In genomic region chr17:28308297-28309195, GRCm38 (mm10) we compare ENCODE assay signal across 8 mouse cellular contexts. TPM values are rescaled to one million over a fixed set of nuclear protein-coding genes. Genes with fewer than 3 reads are reported as not detected.
A peak's percentile ranks its signal among the peaks of the same experiment; 100 is the strongest.
DNase-seq lines count a peak whose midpoint lies in the region; ATAC-seq and TF ChIP-seq lines count a peak whose summit lies in the region.

No protein-coding gene starts in this region.

- peak overlapping the region; percentile 63; the same call in 1 of the 2 replicates for H3K4me3 ChIP-seq in G1E (ENCODE audit: low read depth, low read length)
- no peak overlapping the region for H3K4me3 ChIP-seq in forebrain, embryonic 14.5 days (ENCODE audit: low read depth, low read length)
- no peak overlapping the region for H3K4me3 ChIP-seq in lung, postnatal 0 days (ENCODE audit: low read depth, low read length)

- no peaks in the 10 kb centered on the region for H3K36me3 ChIP-seq in G1E (replicated peaks)
- H3K36me3 ChIP-seq in forebrain, embryonic 14.5 days (ENCODE audit: control insufficient read depth, insufficient read depth, low read length): no peaks in the 10 kb centered on the region
- no peaks in the 10 kb centered on the region for H3K36me3 ChIP-seq in lung, postnatal 0 days (ENCODE audit: insufficient read depth, low read length)

- H3K27me3 ChIP-seq in G1E (ENCODE audit: insufficient read depth, low read length): peaks cover 4% of the 10 kb centered on the region; the same call in 1 of the 2 replicates
- no peaks in the 10 kb centered on the region for H3K27me3 ChIP-seq in forebrain, embryonic 14.5 days (replicated peaks; ENCODE audit: control insufficient read depth, insufficient read depth, low read length)
- H3K27me3 ChIP-seq in lung, postnatal 0 days (replicated peaks; ENCODE audit: insufficient read depth, low read length): no peaks in the 10 kb centered on the region

- H3K9ac ChIP-seq in forebrain, embryonic 14.5 days (ENCODE audit: low read length): no peak overlapping the region
- no peak overlapping the region for H3K9ac ChIP-seq in lung, postnatal 0 days (replicated peaks; ENCODE audit: low read depth)

- intact Hi-C loops in heart, postnatal 25 days (cut with DNase I): loop anchor here (1.0 to 2.0 kb wide), 2 partner anchors 82 to 102 kb away; partner anchors contain the start of gene Def6

- H3K27ac ChIP-seq in forebrain, embryonic 14.5 days (ENCODE audit: low read depth, low read length): no peak overlapping the region
- H3K27ac ChIP-seq in lung, postnatal 0 days (ENCODE audit: low read length): no peak overlapping the region

- peak; percentile 73 for TF ChIP-seq CTCF in G1E (IDR thresholded peaks at IDR 0.05; ENCODE audit: low read depth, low read length)
- TF ChIP-seq CTCF in lung, postnatal 0 days (IDR thresholded peaks at IDR 0.05): peak; percentile 95

- DNase-seq in G1E (ENCODE audit: low spot score): peak; percentile 69
- peak; percentile 94 for DNase-seq in c-Kit-positive CD71-negative TER-119-negative erythroid progenitor cells, embryonic 14.5 days (ENCODE audit: low read depth)
- DNase-seq in forebrain, embryonic 14.5 days (ENCODE audit: low spot score): peak; percentile 92
- peak; percentile 58 for DNase-seq in heart, postnatal 25 days (ENCODE audit: low spot score)
- peak; percentile 84 for DNase-seq in layer of hippocampus, adult 9-11 months
- DNase-seq in lung, postnatal 0 days (ENCODE audit: low spot score): peak; percentile 92
- DNase-seq in right cerebral cortex, adult 2 months (ENCODE audit: low spot score in 2 of 2): peak; percentile 93 to 94
- DNase-seq in urinary bladder, adult 2 months (ENCODE audit: low spot score): peak; percentile 66

- no peak for ATAC-seq in G1E (ENCODE audit: extremely low read depth, insufficient number of reproducible peaks, low FRiP score, poor library complexity, severe bottlenecking)
- 0 out of 2 replicates have a peak, but pooled peaks have one; percentile 6 for ATAC-seq in forebrain, embryonic 14.5 days
- ATAC-seq in lung, postnatal 0 days: peak; percentile 10

- H3K4me2 ChIP-seq in forebrain, embryonic 14.5 days (ENCODE audit: low read length): no peak overlapping the region
- peak overlapping the region; percentile 37 for H3K4me2 ChIP-seq in lung, postnatal 0 days (replicated peaks; ENCODE audit: low read depth, low read length)

- TF ChIP-seq EP300 in lung, postnatal 0 days (IDR thresholded peaks at IDR 0.05): peak; percentile 43

- H3K9me3 ChIP-seq in G1E (replicated peaks): peaks cover 7% of the 10 kb centered on the region
- no peaks in the 10 kb centered on the region for H3K9me3 ChIP-seq in forebrain, embryonic 14.5 days (replicated peaks; ENCODE audit: control insufficient read depth, low read length)
- H3K9me3 ChIP-seq in lung, postnatal 0 days (ENCODE audit: low read length): no peaks in the 10 kb centered on the region

- peaks cover 48% of the 10 kb centered on the region for H3K4me1 ChIP-seq in G1E (ENCODE audit: insufficient read depth, low read depth, low read length)
- no peaks in the 10 kb centered on the region for H3K4me1 ChIP-seq in forebrain, embryonic 14.5 days (ENCODE audit: control insufficient read depth, insufficient read depth, low read length)
- no peaks in the 10 kb centered on the region; the same call in 1 of the 2 replicates for H3K4me1 ChIP-seq in lung, postnatal 0 days (ENCODE audit: insufficient read depth, low read depth, low read length)

- WGBS in forebrain, embryonic 14.5 days: 18% methylated on average over 18 of the region's 18 CpGs
- WGBS in lung, postnatal 0 days: 9% methylated on average over 18 of the region's 18 CpGs

RNA-seq across cellular contexts. Expression of gene Fance, which starts 4.8 kb away (rescaled TPM):
- total RNA-seq in G1E (2014; fragmentation: Nextera tagmentation): 33.9 and 34.5 TPM in 2 replicates
- 50.1 and 50.7 TPM in 2 replicates for total RNA-seq in G1E (2017)
- 79.0 and 80.0 TPM in 2 replicates for polyA plus RNA-seq in G1E (2012)
- polyA plus RNA-seq in forebrain, embryonic 14.5 days (2014; fragmentation: Nextera tagmentation; extraction: Ambion mirVana): 21.7 and 24.5 TPM in 2 replicates
- 10 to 100 TPM; 10.5 to 11.1 TPM for total RNA-seq in heart, postnatal 25 days (2021)
- polyA plus RNA-seq in lung, postnatal 0 days (2015; fragmentation: Nextera tagmentation; extraction: Ambion mirVana): 21.8 and 24.3 TPM in 2 replicates
- polyA plus RNA-seq in urinary bladder, adult 2 months (2012; rRNA removed): 11.6 and 18.0 TPM in 2 replicates

RNA-seq across cellular contexts. Expression of gene Rpl10a, which starts 19.7 kb away (rescaled TPM):
- total RNA-seq in G1E (2014; fragmentation: Nextera tagmentation) (2,842 and 3,361 TPM in 2 replicates), G1E (2017) (987 and 1,219 TPM in 2 replicates)
- 7,805 and 8,433 TPM in 2 replicates for polyA plus RNA-seq in G1E (2012)
- polyA plus RNA-seq in forebrain, embryonic 14.5 days (2014; fragmentation: Nextera tagmentation; extraction: Ambion mirVana): 360 and 532 TPM in 2 replicates
- total RNA-seq in heart, postnatal 25 days (2021): 100 to 1,000 TPM; 359 to 375 TPM
- 446 and 458 TPM in 2 replicates for polyA plus RNA-seq in lung, postnatal 0 days (2015; fragmentation: Nextera tagmentation; extraction: Ambion mirVana)
- polyA plus RNA-seq in urinary bladder, adult 2 months (2012; rRNA removed): 1,892 and 2,281 TPM in 2 replicates

RNA-seq across cellular contexts. Expression of gene Tead3, which starts 42.1 kb away (rescaled TPM):
- total RNA-seq in G1E (2014; fragmentation: Nextera tagmentation) (0.90 TPM in 1 of 2 replicates, not detected in the other), G1E (2017) (0.06 and 0.22 TPM in 2 replicates)
- polyA plus RNA-seq in G1E (2012): 0.41 and 0.47 TPM in 2 replicates
- 1.8 and 2.4 TPM in 2 replicates for polyA plus RNA-seq in forebrain, embryonic 14.5 days (2014; fragmentation: Nextera tagmentation; extraction: Ambion mirVana)
- 10 to 100 TPM; 12.2 to 14.4 TPM for total RNA-seq in heart, postnatal 25 days (2021)
- polyA plus RNA-seq in lung, postnatal 0 days (2015; fragmentation: Nextera tagmentation; extraction: Ambion mirVana): 9.7 and 11.4 TPM in 2 replicates
- polyA plus RNA-seq in urinary bladder, adult 2 months (2012; rRNA removed): 41.6 and 64.2 TPM in 2 replicates

RNA-seq across cellular contexts. Expression of gene Tulp1, which starts 56.5 kb away (rescaled TPM):
- not detected in 2 replicates for total RNA-seq in G1E (2014; fragmentation: Nextera tagmentation)
- total RNA-seq in G1E (2017): 0.16 TPM in 1 of 2 replicates, not detected in the other
- polyA plus RNA-seq in G1E (2012): 0.10 TPM in 1 of 2 replicates, not detected in the other
- polyA plus RNA-seq in forebrain, embryonic 14.5 days (2014; fragmentation: Nextera tagmentation; extraction: Ambion mirVana): 1.3 and 1.5 TPM in 2 replicates
- total RNA-seq in heart, postnatal 25 days (2021): under 1 TPM in 1 of 2 experiments, not detected in 1; 0.34 TPM
- 18.1 and 22.7 TPM in 2 replicates for polyA plus RNA-seq in lung, postnatal 0 days (2015; fragmentation: Nextera tagmentation; extraction: Ambion mirVana)
- polyA plus RNA-seq in urinary bladder, adult 2 months (2012; rRNA removed): 0.65 and 0.84 TPM in 2 replicates
